Mouse (Mus musculus) limb, embryonic 10.5 days (tissue): ENCODE measurements around the gene Kif5c. TPM values are rescaled to one million over a fixed set of nuclear protein-coding genes. Genes with fewer than 3 reads are reported as not detected.

Source experiments
- DNase-seq: peaks from one replicate; pipeline ENCODE4 v3.0.0-alpha.2; 2017; ENCODE audit warnings: low spot score
- H3K27ac ChIP-seq: fragments of 300-500 bp; sonication (generic); 2 replicates; pipeline ENCODE4 v1.5.1; 2016; ENCODE audit warnings: mild to moderate bottlenecking
- H3K27me3 ChIP-seq: fragments of 300-500 bp; sonication (generic); 2 replicates; pipeline ENCODE4 v1.6.1; 2016; ENCODE audit warnings: low read depth, mild to moderate bottlenecking; ENCODE audit not compliant: poor library complexity, severe bottlenecking
- H3K36me3 ChIP-seq: fragments of 300-500 bp; sonication (generic); 2 replicates; pipeline ENCODE4 v1.6.1; 2016; ENCODE audit warnings: mild to moderate bottlenecking, moderate library complexity
- H3K4me1 ChIP-seq: fragments of 300-500 bp; sonication (generic); 2 replicates; pipeline ENCODE4 v1.6.1; 2016
- H3K4me3 ChIP-seq: fragments of 300-500 bp; sonication (generic); 2 replicates; pipeline ENCODE4 v1.5.1; 2016; ENCODE audit warnings: mild to moderate bottlenecking, moderate library complexity
- H3K9me3 ChIP-seq: fragments of 300-500 bp; sonication (generic); replicated peaks from 2 replicates; pipeline ENCODE4 v1.6.1; 2016; ENCODE audit warnings: mild to moderate bottlenecking
- WGBS: fragments of 180-500 bp; shearing (Covaris S2); methylation state at CpG from one replicate; pipeline ENCODE4 v1.1.7; 2016; 5-methylcytosine and 5-hydroxymethylcytosine counted together
- polyA plus RNA-seq: library from polyadenylated mRNA; unstranded; fragments of >200 nt; fragmentation: Nextera tagmentation; extraction: Ambion mirVana; gene quantifications from 2 replicates; pipeline ENCODE4 v1.2.1, GENCODE M21; 2016

Gene Kif5c
- polyA plus RNA-seq, 1 experiment from 2014 or later: 14.5 TPM

DNA sequence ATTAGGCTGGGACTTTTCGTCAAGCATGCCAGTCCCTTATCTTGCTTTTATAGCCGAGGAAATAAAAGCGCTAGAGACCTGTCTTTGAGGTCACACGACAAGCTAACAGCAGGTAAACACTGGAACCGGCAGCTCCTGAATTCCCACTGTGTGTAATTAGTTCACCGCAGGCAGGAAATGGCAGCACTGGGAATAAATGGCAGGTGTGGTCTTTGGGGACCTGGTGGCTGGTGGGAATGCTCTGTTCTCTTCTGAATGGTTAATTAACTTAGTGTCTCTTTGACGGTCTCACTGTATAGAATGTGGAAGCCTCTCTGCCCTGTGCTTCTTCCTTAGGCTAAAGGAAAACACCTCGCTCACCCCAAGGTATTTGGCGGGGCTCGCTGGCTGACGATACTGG lies 192.3 kb downstream of the Kif5c start:
- Histone ChIP-seq H3K36me3 (no peaks in the 10 kb centered on the region), H3K27ac (no peak overlapping the region; the same call in 1 of the 2 replicates), H3K4me1 (peaks cover 16% of the 10 kb centered on the region), H3K27me3 (no peaks in the 10 kb centered on the region), H3K4me3 (no peak overlapping the region), H3K9me3 (no peaks in the 10 kb centered on the region)
- 13% methylated on average over 11 of the region's 11 CpGs for WGBS
- no peak for DNase-seq

DNA sequence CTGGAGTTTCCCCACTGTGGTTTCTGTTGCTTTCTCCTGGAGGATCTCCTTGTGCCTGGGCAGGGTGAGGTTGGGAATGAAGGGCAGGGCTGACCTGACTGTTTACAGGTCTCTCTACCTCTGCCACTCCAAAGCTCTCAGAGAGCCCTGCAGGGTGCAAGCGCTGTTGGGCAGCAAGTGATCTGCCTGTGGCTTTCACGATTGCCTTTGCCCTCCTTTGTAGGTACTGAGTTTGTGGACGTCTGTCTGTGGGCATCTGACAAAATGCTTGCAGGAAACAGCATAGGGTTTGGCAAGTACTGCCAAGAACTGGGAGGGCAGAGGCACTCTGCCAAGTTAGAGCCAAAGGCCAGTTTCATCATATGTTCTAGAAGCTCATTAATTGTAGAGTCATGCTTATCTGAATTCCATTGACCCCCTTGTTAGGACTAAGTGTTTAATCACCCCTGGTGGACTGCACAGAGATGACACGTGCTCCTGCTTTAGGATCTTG lies 192.8 kb downstream of the Kif5c start:
- DNase-seq: no peak
- no peaks in the 10 kb centered on the region for H3K27me3 ChIP-seq
- WGBS: 33% methylated on average over 4 of the region's 4 CpGs
- no peak overlapping the region; the same call in 1 of the 2 replicates for H3K27ac ChIP-seq
- peaks cover 16% of the 10 kb centered on the region for H3K4me1 ChIP-seq
- H3K9me3 ChIP-seq: no peaks in the 10 kb centered on the region
- no peaks in the 10 kb centered on the region for H3K36me3 ChIP-seq
- no peak overlapping the region for H3K4me3 ChIP-seq

DNA sequence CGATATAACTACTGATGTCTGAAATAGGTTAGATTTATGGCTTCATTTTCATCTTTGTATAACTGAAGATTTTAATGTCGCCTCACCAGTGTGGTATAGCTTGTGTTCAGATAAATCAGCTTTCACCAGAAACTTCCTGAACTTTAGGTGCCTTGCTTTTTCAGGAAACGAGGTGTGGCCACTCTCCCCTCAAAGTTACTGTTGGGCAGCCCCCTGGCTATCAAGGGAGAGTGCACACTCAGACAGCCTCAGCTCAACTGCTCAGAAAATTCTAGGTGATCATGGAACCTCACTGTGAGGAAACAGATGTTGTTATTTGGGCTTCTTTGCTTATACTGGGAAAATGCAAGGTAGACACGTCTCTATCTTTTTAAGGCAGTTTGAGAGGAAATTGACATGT lies 194.1 kb downstream of the Kif5c start:
- H3K27me3 ChIP-seq: no peaks in the 10 kb centered on the region
- WGBS: 73% methylated on average over 4 of the region's 4 CpGs
- H3K9me3 ChIP-seq: no peaks in the 10 kb centered on the region
- H3K4me1 ChIP-seq: peaks cover 16% of the 10 kb centered on the region
- no peak overlapping the region for H3K4me3 ChIP-seq
- no peak for DNase-seq
- H3K36me3 ChIP-seq: no peaks in the 10 kb centered on the region
- no peak overlapping the region for H3K27ac ChIP-seq

DNA sequence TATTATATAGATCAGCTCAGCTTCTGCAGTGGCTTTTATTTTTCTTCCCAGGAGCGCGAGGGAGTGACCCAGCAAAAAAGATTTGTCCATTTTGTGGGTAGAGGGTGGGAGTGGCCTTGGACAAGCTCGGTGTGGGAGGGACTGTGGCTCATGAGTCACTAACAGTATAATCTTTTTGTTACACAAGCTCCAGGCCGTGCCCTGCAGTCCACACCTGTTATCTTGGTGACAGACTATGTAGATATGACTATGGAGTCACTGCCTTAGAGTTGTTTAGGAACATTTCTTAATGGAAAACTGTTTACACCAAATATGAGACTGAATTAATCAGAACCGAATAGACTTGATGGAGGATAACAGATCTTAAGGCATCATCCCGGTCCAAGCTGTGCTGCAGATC lies 194.9 kb downstream of the Kif5c start:
- Histone ChIP-seq H3K36me3 (no peaks in the 10 kb centered on the region), H3K27me3 (no peaks in the 10 kb centered on the region), H3K4me1 (peaks cover 16% of the 10 kb centered on the region), H3K9me3 (no peaks in the 10 kb centered on the region), H3K4me3 (no peak overlapping the region), H3K27ac (no peak overlapping the region)
- 82% methylated on average over 6 of the region's 6 CpGs for WGBS
- DNase-seq: no peak

GRCm38 (mm10) chr2:49815696-49816320 lies 196.7 kb downstream of the Kif5c start:
- 90% methylated on average over 3 of the region's 3 CpGs for WGBS
- Histone ChIP-seq H3K4me1 (peaks cover 19% of the 10 kb centered on the region), H3K4me3 (no peak overlapping the region), H3K27ac (no peak overlapping the region), H3K27me3 (no peaks in the 10 kb centered on the region), H3K9me3 (no peaks in the 10 kb centered on the region), H3K36me3 (no peaks in the 10 kb centered on the region)
- DNase-seq: no peak

DNA sequence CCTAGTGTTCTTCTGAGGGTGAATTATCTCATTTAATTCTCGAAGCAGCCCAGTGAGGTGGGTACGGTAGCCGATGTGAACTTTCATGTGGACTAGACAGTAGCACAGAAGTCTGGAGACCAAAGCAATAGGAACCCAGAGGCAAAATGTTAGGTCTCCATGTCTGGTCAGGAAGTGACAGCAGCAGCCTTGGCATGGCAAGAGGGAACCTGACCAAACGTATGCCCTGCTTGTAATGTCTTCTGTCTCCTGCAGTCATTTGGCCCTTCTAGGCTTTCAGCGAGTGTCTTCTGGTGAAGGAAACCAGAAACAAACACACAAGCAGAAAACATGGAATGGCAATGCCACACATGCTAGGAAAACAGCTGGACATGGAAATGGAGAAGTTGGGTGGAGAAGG lies 197.5 kb downstream of the Kif5c start:
- no peak for DNase-seq
- Histone ChIP-seq H3K4me1 (peaks cover 14% of the 10 kb centered on the region), H3K27ac (no peak overlapping the region), H3K36me3 (no peaks in the 10 kb centered on the region), H3K9me3 (no peaks in the 10 kb centered on the region), H3K4me3 (no peak overlapping the region), H3K27me3 (no peaks in the 10 kb centered on the region)
- 94% methylated on average over 5 of the region's 5 CpGs for WGBS

- no peak overlapping the region for H3K27ac ChIP-seq
- H3K27me3 ChIP-seq: no peaks in the 10 kb centered on the region
- H3K36me3 ChIP-seq: no peaks in the 10 kb centered on the region
- H3K9me3 ChIP-seq: no peaks in the 10 kb centered on the region
- no peak overlapping the region for H3K4me3 ChIP-seq
- H3K4me1 ChIP-seq: peaks cover 8% of the 10 kb centered on the region
- no peak for DNase-seq
- WGBS: 97% methylated on average over 3 of the region's 3 CpGs
Observed at GRCm38 (mm10) chr2:49817151-49817550, 198.1 kb downstream of the Kif5c start.

DNA sequence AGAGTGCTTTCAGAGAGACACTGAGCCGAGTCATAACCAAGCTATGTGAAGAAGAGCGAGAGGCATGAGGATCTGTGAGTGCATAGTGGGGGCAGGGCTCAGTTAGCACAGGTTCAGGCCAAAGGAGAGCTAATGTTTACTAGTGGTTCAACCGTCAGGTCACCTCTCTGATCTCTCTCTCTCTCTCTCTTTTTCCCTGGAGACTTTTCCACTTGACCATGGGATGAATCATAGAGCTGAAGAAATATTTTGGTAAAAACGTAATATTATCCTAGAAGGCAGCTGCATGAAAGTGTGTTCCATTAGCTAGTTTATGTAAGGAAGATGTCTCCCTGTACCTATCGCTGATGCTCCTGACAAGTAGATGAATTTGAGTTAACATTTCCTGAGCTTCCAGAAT lies 199.0 kb downstream of the Kif5c start:
- H3K27me3 ChIP-seq: peaks cover 4% of the 10 kb centered on the region; the same call in 1 of the 2 replicates
- H3K36me3 ChIP-seq: no peaks in the 10 kb centered on the region
- H3K4me3 ChIP-seq: no peak overlapping the region
- no peak for DNase-seq
- H3K4me1 ChIP-seq: peaks cover 6% of the 10 kb centered on the region; the same call in 1 of the 2 replicates
- 88% methylated on average over 5 of the region's 5 CpGs for WGBS
- H3K27ac ChIP-seq: no peak overlapping the region
- H3K9me3 ChIP-seq: no peaks in the 10 kb centered on the region

GRCm38 (mm10) chr2:49822312-49822711 lies 203.2 kb downstream of the Kif5c start:
- H3K27ac ChIP-seq: no peak overlapping the region
- H3K27me3 ChIP-seq: peaks cover 13% of the 10 kb centered on the region
- peaks cover 18% of the 10 kb centered on the region for H3K4me1 ChIP-seq
- H3K36me3 ChIP-seq: no peaks in the 10 kb centered on the region
- DNase-seq: no peak
- no peaks in the 10 kb centered on the region for H3K9me3 ChIP-seq
- 91% methylated on average over 1 of the region's 1 CpGs for WGBS
- no peak overlapping the region for H3K4me3 ChIP-seq

Other genes with a start within 250 kb of the Kif5c start
- gene Epc2, start 167.8 kb upstream of the Kif5c start, polyA plus RNA-seq: 7.1 and 8.8 TPM in 2 replicates
- gene Lypd6b, start 168.4 kb downstream of the Kif5c start, polyA plus RNA-seq: 3.8 and 3.9 TPM in 2 replicates